Mouse (Mus musculus): ENCODE measurements around the gene Mlf1. TPM values are rescaled to one million over a fixed set of nuclear protein-coding genes. Genes with fewer than 3 reads are reported as not detected.

Mlf1 gene
- total RNA-seq (2021) = 100 to 1,000 TPM; 363 to 411 TPM
- long read RNA-seq, experiment 1, transcript Mlf1-201 (8 exons, 1,113 nt) = major isoform, 296 of 328 reads
- long read RNA-seq, experiment 1, transcript Mlf1-202 (7 exons, 1,114 nt) = minor isoform, 16 of 328 reads
- long read RNA-seq, experiment 1, partial matches to known transcripts = 6 of 328 reads
- long read RNA-seq, experiment 1, other reads (novel, unspliced or antisense) = 10 of 328 reads
- long read RNA-seq, experiment 2, transcript Mlf1-201 (8 exons, 1,113 nt) = major isoform, 318 of 374 reads
- long read RNA-seq, experiment 2, transcript Mlf1-202 (7 exons, 1,114 nt) = minor isoform, 30 of 374 reads
- long read RNA-seq, experiment 2, partial matches to known transcripts = 16 of 374 reads
- long read RNA-seq, experiment 2, other reads (novel, unspliced or antisense) = 10 of 374 reads

- peak; percentile 94 for DNase-seq
- intact Hi-C loops (cut with DNase I) = no loop called here
- peak; percentile 11; the same call in 1 of the 2 replicates for TF ChIP-seq CTCF (IDR thresholded peaks at IDR 0.05)
- H3K27ac ChIP-seq = peak within 1 kb of the TSS; percentile 90
- H3K4me3 ChIP-seq = peak within 1 kb of the TSS; percentile 71
These were observed at the start of gene Mlf1 for GRCm38 (mm10) chr3:67373872-67374271. Mlf1 (plus strand) TSS chr3:67374097.

GRCm38 (mm10) chr3:67339558-67339957, 34.3 kb upstream of the Mlf1 start:
- no peak for TF ChIP-seq CTCF (IDR thresholded peaks at IDR 0.05)
- no peak overlapping the region for H3K4me3 ChIP-seq
- no peak for DNase-seq
- intact Hi-C loops (cut with DNase I) = no loop called here
- no peak overlapping the region for H3K27ac ChIP-seq

GRCm38 (mm10) chr3:67340921-67341320, 33.0 kb upstream of the Mlf1 start:
- Histone ChIP-seq H3K27ac (no peak overlapping the region), H3K4me3 (no peak overlapping the region)
- no peak for TF ChIP-seq CTCF (IDR thresholded peaks at IDR 0.05)
- intact Hi-C loops (cut with DNase I) = no loop called here
- DNase-seq = no peak

GRCm38 (mm10) chr3:67343004-67343662, 30.8 kb upstream of the Mlf1 start:
- intact Hi-C loops (cut with DNase I) = no loop called here
- Histone ChIP-seq H3K4me3 (no peak overlapping the region), H3K27ac (no peak overlapping the region)
- peak; percentile 47 for TF ChIP-seq CTCF (IDR thresholded peaks at IDR 0.05)
- DNase-seq = no peak

- intact Hi-C loops (cut with DNase I) = loop anchor here (2.0 kb wide), 2 partner anchors 934 to 1012 kb away; no protein-coding TSS in a partner anchor
- no peak overlapping the region for H3K27ac ChIP-seq
- peak; percentile 48 for DNase-seq
- peak; percentile 91 for TF ChIP-seq CTCF (IDR thresholded peaks at IDR 0.05)
- H3K4me3 ChIP-seq = no peak overlapping the region
These were observed 29.3 kb upstream of the Mlf1 start for GRCm38 (mm10) chr3:67344599-67344998.

- no peak for DNase-seq
- TF ChIP-seq CTCF (IDR thresholded peaks at IDR 0.05) = no peak
These were observed 27.2 kb upstream of the Mlf1 start for GRCm38 (mm10) chr3:67346674-67347073.

GRCm38 (mm10) chr3:67351406-67352127, 22.3 kb upstream of the Mlf1 start:
- intact Hi-C loops (cut with DNase I) = loop anchor here (1.0 to 5.0 kb wide), 3 partner anchors 27 to 216 kb away; partner anchors contain the start of gene Gfm1
- Histone ChIP-seq H3K27ac (no peak overlapping the region), H3K4me3 (no peak overlapping the region)
- TF ChIP-seq CTCF (IDR thresholded peaks at IDR 0.05) = no peak
- no peak for DNase-seq

More at GRCm38 (mm10) chr3:67346674-67347073, 27.2 kb upstream of the Mlf1 start:
- Histone ChIP-seq H3K4me3 (no peak overlapping the region), H3K27ac (no peak overlapping the region)
- intact Hi-C loops (cut with DNase I) = no loop called here

GRCm38 (mm10) chr3:67352128-67352762, 21.7 kb upstream of the Mlf1 start:
- H3K27ac ChIP-seq = no peak overlapping the region
- no peak overlapping the region for H3K4me3 ChIP-seq
- DNase-seq = peak; percentile 31
- intact Hi-C loops (cut with DNase I) = loop anchor here (1.0 to 5.0 kb wide), 3 partner anchors 27 to 215 kb away; partner anchors contain the start of gene Gfm1
- TF ChIP-seq CTCF (IDR thresholded peaks at IDR 0.05) = peak; percentile 92

GRCm38 (mm10) chr3:67352763-67353149, 21.1 kb upstream of the Mlf1 start:
- Histone ChIP-seq H3K4me3 (no peak overlapping the region), H3K27ac (no peak overlapping the region)
- intact Hi-C loops (cut with DNase I) = loop anchor here (1.0 to 5.0 kb wide), 3 partner anchors 26 to 215 kb away; partner anchors contain the start of gene Gfm1
- no peak for TF ChIP-seq CTCF (IDR thresholded peaks at IDR 0.05)
- peak; percentile 22 for DNase-seq

GRCm38 (mm10) chr3:67358376-67358775, 15.5 kb upstream of the Mlf1 start:
- TF ChIP-seq CTCF (IDR thresholded peaks at IDR 0.05) = no peak
- H3K4me3 ChIP-seq = no peak overlapping the region
- no peak for DNase-seq
- H3K27ac ChIP-seq = no peak overlapping the region
- intact Hi-C loops (cut with DNase I) = no loop called here

- no peak for DNase-seq
- intact Hi-C loops (cut with DNase I) = no loop called here
- no peak for TF ChIP-seq CTCF (IDR thresholded peaks at IDR 0.05)
- peak overlapping the region; percentile 85 for H3K27ac ChIP-seq
- H3K4me3 ChIP-seq = no peak overlapping the region
These were observed 7.6 kb upstream of the Mlf1 start for GRCm38 (mm10) chr3:67366087-67366892.
